Mouse (Mus musculus) heart, adult 2 months (tissue): Measurements from ENCODE around the gene Cisd1.

ENCODE experiments used
- CTCF ChIP-seq: fragments of 200-600 bp; IDR thresholded peaks from 2 replicates; pipeline ENCODE4 v1.8.1; 2022; ENCODE audit warnings: antibody characterized with exemption, mild to moderate bottlenecking, moderate library complexity
- POLR2A ChIP-seq: fragments of 200-500 bp; IDR thresholded peaks from 2 replicates; pipeline ENCODE4 v1.6.1; 2011; ENCODE audit warnings: mild to moderate bottlenecking, low read depth, low read length, control low read depth; ENCODE audit not compliant: insufficient read depth

- TF ChIP-seq POLR2A = no peak
- TF ChIP-seq CTCF = no peak
Measured at GRCm38 (mm10) chr10:71323669-71324068, 21.1 kb downstream of the Cisd1 start.
